Mouse (Mus musculus): ENCODE measurements at regions not wholly inside any gene's neighbourhood (a gene's known extent, or its start where the extent isn't known, plus 50 kb on each side); places are given as distances from the start of the nearest gene placed in this dataset.

DNA sequence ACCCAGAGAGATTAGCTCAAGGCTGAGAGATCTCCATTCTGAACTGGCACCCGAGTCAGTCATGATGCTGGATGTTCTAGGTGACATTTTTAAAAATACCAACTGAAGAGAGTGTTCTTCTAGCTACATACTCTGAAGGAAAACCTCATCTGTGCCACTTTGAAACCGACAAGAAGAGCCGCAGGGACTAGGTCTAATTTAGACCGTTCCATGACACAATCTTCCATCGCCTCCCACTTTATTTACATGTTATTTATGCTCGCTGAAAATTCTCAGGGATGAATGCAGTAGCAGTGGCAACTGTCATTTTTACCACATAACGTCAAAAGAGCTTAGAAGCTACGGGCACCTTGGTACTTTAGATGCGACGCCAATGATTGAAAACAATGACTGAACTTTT is 514.1 kb upstream of the Gm10131 start:
- DNase-seq (ENCODE audit: low spot score), result no peak

DNA sequence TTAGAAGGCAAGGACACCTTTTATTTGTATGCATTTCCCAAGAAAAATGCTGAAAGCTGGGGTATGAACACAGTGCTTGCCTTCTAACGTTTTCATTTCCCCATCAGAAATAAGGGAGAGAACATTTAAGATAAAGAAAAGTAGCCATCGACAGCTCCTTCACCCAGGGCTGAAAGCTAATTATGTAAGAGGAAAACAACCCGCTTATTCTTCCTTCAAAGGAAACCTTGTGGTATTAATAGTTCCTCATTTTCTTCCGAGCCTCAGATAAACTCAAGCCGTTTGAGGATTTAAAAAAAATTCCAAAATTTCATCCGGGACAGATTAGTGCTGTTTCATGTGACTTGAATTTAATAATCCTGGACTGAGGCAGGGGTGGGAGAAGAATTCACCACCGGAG is 512.2 kb upstream of the Gm10131 start:
- no peak for DNase-seq (ENCODE audit: low spot score)

- DNase-seq (ENCODE audit: low spot score), result no peak
These were observed 510.9 kb upstream of the Gm10131 start for GRCm38 (mm10) chr8:34622177-34623114.

DNA sequence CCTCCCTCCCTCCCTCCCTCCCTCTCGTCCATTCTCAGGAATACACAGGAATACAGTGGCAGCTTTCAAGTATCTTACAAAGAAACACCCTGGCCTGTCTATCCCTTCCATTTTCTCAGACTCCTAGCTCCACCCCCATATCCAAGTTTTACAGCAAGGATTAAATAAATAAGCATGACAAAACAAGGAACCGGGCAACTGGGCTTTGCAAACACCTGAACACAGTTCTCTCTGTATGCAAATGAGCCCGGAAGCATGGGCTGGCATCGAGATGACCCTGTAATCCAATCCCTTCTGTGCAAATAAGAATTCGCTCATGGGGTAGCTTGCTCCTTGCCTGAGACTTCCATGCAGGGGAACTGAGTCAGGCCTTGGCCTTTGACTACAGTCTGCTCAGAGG is 506.5 kb upstream of the Gm10131 start:
- DNase-seq (ENCODE audit: low spot score), result no peak

GRCm38 (mm10) chr8:34614987-34615386 is 503.4 kb upstream of the Gm10131 start:
- DNase-seq (ENCODE audit: low spot score), result no peak

- DNase-seq (ENCODE audit: low spot score), result no peak
These were observed 502.5 kb upstream of the Gm10131 start for GRCm38 (mm10) chr8:34614031-34614526.

DNA sequence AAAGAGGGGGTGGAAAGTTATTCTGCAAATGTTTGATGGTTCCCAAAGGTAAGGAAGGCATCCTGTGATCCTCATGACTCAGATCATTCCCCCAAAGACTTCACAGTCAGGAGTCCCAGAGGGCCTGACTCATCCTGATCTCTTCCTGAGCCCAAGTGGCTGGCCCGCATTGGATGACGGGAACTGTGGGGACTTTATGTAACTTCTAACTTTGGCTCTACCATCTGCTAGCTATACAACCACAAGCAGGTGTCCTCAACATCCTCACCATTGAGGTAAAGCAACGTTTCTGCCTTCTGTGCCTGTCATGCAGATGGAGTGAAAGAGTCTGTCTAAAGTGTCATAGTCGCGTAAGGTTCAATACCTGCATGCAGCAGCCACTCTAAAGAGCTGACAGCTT is 501.6 kb upstream of the Gm10131 start:
- DNase-seq (ENCODE audit: low spot score), result no peak

DNA sequence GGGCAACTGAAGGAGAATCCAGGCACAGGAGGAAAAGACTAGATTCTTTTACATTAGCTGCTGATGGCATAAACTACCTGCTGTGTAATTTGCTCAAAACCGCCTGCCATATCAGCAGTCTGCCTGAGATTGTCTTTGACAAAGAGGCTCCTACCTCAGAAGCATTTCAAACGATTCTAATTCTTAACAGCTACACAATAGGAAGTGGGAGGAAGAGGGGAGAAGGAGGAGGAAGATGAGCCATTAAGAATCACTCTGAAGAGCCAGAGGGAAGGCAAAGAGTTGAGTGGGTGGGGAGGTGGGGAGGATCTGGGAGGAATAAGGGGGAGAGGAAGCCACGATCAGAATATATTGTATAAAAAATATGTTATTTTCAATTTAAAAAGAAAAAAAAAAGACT is 500.9 kb upstream of the Gm10131 start:
- no peak for DNase-seq (ENCODE audit: low spot score)

GRCm38 (mm10) chr8:34610186-34610585 is 498.6 kb upstream of the Gm10131 start:
- DNase-seq (ENCODE audit: low spot score), result no peak

DNA sequence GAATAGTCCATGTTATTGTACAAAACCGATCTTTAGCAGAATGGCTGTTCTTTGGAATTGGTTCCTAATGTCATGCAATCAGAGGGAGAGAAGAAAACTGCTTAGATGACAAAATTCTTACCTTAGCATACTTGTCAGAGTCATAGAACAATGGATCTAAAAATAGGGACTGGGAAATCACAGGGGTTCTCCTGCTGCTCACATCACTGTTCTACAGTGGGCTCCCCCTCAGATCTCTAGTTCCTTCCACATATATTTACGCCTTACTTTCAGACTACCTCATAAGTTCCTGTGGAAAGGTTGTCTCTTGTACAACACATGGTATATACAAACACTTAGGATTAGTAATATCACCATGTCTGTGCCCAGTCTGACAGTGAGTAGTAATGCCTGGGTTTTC is 495.9 kb upstream of the Gm10131 start:
- no peak for DNase-seq (ENCODE audit: low spot score)

DNA sequence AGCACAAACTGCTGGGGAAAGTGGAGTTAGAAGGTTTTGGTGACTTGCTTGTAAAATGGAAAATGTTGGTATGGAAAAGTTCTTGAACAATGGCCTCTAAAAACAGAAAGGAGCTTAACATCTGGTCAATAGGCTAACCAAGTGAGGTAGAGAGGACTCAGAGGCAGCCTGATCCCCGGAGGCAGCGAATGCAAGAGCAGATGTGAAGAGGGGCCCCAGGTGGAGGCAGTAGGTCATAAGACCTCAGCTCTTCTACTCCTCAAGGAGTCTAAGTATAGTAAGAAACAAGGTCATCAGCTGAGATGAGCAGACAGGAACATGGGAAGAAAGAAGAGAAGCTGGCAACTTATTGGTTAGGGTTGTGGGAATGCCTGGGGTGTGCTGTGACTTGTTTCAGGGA is 493.5 kb upstream of the Gm10131 start:
- DNase-seq (ENCODE audit: low spot score), result no peak

- no peak for DNase-seq (ENCODE audit: low spot score)
These were observed 493.0 kb upstream of the Gm10131 start for GRCm38 (mm10) chr8:34604581-34604980.

DNA sequence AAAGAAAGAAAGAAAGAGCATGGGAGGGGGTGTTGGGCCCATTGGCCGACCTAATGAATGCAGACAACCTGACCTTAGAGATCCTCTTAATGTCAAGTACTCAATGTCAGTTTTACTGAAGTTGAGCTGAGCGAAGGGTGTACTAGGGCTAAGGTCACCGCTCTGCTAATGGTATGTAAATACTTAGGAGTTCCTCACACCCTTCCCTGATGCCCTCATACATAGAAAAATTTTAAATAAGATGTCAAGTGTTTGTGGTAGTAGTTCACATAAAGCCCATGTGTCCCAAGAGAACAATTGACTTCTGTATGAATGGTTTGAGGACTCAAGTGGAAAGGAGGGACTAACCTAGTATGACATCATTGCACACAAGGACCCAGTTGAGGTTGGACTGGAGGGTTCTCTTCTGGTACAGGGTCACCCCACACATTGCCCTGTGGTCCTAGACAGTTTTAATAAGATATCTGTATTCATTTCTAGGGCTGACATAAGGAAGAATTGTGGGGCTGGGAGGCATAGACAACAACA is 490.0 kb upstream of the Gm10131 start:
- no peak for DNase-seq (ENCODE audit: low spot score)

- no peak for DNase-seq (ENCODE audit: low spot score)
These were observed 489.3 kb upstream of the Gm10131 start for GRCm38 (mm10) chr8:34600880-34601279.

GRCm38 (mm10) chr8:34596593-34596992 is 485.1 kb upstream of the Gm10131 start:
- no peak for DNase-seq (ENCODE audit: low spot score)

- DNase-seq (ENCODE audit: low spot score), result no peak
These were observed 479.6 kb upstream of the Gm10131 start for GRCm38 (mm10) chr8:34590976-34591749.

DNA sequence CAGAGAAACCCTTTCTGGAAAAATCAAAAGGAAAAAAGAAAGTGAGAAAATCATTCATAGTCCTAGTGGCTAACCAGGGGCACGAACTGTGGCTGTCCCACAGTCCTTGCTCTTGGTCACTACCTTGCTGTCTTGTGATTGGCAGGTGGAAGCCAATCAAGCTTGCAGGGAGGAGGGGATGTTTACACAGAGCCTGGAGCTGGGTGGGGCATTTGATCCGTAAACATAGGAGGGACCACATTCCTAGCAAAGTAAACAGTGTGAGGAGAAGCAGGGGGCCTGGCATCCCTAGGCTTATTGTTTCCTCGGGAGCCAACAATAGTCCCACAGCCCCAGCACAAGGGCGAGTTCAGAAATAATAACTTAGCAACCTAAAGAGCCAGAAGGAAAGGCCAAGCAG is 466.5 kb upstream of the Gm10131 start:
- DNase-seq (ENCODE audit: low spot score), result no peak

DNA sequence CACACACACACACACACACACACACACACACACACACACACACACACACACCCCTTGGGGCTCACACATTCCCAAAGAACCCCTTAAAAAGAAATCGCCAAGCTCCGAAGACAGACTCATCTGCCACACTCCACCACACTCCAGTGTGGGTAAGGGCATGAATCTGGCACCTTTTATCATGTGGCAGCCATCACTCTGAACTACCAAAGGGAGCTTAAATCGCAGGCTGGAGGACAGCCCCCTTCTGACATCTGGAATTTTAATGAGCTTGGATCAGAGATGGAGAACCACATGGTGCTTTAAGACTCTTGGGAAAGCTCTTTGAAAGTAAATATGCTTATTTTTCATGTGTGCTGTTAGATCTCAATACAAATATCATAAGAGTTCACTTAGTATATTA is 462.5 kb upstream of the Gm10131 start:
- DNase-seq (ENCODE audit: low spot score), result no peak

- DNase-seq (ENCODE audit: low spot score), result no peak
These were observed 461.7 kb upstream of the Gm10131 start for GRCm38 (mm10) chr8:34573007-34573881.

DNA sequence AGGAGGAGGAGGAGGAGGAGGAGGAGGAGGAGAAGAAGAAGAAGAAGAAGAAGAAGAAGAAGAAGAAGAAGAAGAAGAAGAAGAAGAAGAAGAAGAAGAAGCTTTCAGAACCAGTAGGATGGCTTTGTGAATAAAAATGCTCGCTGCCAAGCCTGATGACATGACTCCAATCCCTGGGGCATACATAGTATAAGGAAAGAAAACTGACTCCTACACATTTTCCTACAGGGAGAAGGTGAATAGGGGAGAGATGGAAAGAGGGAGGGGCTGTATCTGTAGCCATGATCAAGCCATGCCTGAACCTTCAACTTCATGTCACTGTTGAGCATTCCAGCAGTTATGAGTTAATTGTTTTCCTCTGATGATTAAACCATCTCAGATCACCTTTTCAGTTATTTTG is 460.2 kb upstream of the Gm10131 start:
- no peak for DNase-seq (ENCODE audit: low spot score)

- DNase-seq (ENCODE audit: low spot score), result no peak
These were observed 450.7 kb upstream of the Gm10131 start for GRCm38 (mm10) chr8:34562278-34562677.

DNA sequence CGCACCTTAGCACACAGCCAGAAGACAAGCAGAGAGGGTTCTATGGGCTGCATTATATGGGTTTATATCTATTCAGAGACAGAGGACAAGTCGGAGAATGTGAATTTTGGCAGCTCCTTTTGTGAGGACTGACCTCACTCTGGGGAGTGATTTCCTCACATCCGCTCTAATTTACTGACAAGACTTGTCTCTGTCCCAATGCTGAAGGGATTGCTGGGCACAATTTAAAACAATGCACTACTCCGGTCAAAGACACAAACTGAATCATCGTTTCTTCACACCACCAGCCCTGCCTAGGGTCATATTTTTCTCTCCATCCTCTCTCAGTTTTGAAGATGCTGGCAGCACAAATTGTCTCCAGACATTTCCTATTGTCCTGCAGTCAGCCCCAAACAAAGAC is 438.2 kb upstream of the Gm10131 start:
- no peak for DNase-seq (ENCODE audit: low spot score)

All from c-Kit-positive CD71-positive TER-119-positive erythroid progenitor cells, embryonic 14.5 days (primary cell).